Mouse (Mus musculus) erythroblast, embryonic 14.5 days (primary cell): ENCODE measurements around the gene Ppp1r16b.

Experiments
- GATA1 ChIP-seq: IDR thresholded peaks from 2 replicates; pipeline ENCODE4 v1.6.1; 2012; ENCODE audit warnings: low read length, inconsistent platforms, mixed read lengths
- TAL1 ChIP-seq: IDR thresholded peaks from 3 replicates; pipeline ENCODE4 v1.6.1; 2012; ENCODE audit warnings: low read length, inconsistent platforms, mixed read lengths

GRCm38 (mm10) chr2:158679091-158679490 is 13.9 kb downstream of the Ppp1r16b start:
- no peak for TF ChIP-seq GATA1
- TF ChIP-seq TAL1, result no peak
